Mouse (Mus musculus) ES-CJ7 (cell line): ENCODE data around the gene Psmb5.
"Not testable (repeated sequence)": the region's sequence is repeated elsewhere in the genome, so short reads cannot be mapped to it uniquely, and the experiment has no call there.

Experiments used
- DNase-seq: peaks from one replicate; pipeline ENCODE4 v3.0.0; 2011; ENCODE audit warnings: low read depth, low spot score

The Psmb5 gene

DNA sequence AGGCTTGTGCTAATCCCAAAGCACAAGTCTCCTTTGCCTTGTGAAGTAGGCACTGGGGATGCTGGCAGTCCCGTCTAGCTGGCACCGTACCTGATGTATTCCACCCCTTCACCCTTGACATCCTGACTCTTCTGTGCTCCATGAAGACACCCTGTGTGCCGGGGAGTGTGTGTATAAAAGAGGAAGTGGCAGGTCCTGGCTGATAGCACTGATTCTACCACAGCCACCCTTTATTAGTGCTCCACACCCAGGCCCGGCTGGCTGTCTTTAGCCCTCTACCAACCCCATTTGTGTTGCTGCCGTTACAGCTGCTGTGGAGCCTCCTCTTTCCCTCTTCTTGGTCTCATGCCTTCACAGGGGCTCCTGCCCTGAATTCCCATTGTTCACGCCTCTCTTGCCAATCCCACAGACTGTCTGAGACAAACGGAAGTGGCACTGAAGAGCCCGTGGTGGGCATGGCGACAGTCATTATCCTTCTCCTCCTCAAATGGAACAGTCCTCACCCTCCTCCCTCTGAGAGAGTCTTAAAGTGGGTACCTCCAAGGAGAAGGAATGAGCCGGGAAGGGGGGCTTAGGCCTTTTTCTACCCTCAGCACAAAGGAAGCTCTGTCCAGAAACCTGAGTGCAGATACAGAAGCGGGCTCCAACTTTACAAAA lies 12.9 kb upstream of the Psmb5 start:
- no peak for DNase-seq

DNA sequence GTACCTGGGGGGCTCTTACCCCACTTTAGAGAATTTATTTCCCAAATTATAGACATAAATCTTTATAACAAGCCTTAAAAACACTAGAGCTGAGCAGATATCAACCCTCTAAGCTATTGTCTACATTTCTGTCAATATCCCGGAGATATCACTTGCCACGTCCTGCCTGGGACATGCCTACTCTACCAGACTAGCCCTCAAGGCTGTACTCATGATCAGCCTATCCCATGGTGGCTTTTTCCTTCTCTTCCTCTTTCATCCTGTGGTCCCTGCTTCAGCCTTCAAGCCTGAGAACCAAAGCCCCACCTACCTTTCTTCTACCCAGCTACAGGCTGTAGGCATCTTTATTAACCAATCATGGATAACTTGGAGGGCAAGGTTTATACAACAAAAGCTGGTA lies 12.0 kb upstream of the Psmb5 start:
- DNase-seq, result no peak

DNA sequence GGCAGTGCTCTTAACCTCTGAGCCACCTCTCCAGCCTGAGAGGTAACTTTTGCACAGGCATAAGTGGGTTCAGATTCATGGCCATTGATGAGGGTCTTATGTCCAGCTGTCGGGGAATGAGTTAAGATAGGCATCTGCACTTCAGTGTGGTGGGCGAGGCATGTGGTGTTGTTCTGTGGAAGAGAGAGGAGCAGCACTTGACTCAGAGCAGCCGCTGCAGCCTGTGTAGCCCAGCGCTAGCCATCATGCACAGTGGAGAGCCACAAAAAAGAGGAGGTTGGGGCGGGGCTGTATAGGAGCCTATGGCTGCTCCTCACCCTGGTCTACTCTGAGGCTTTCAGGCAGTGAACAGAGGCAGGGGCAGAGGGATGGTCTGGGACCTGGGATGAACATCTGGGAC lies 10.3 kb upstream of the Psmb5 start:
- DNase-seq, result no peak

DNA sequence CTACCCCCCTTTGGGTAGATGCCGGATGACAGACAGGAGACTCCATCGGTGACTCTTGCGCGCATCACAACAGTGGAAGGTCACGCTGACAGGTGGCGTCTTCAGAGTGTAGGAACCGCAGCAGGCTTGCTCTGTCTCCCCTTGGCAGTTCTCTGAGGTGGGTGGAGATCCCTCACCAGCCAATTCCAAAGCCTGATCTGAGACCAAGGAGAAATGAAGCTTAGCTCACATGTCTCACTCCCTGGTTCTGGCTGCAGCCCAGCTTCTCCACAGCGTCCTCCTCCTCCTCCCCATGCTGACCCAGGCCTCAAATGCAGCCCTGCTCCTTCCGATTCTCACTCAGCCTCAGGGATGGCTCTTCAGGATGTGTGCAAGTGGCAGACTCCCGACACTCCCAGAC lies 7.2 kb upstream of the Psmb5 start:
- no peak for DNase-seq

DNA sequence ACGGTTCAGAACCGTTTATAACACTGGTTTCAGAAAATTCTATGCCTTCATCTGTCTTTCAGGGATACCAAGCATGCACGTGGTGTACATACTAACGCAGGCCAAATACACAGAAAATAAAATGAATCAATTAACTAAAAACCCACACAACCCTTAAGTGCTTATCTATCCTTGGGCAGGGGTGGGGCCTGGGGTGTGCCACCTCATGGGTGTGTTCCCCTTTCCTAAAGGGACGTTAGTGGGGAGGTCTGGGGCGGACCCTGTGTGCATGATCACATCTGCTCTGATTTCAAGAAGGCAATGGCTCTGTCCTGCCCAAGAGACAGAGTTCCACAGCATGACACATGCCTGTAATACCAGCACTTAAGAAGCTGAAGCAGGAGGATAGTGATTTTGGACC lies 5.5 kb upstream of the Psmb5 start:
- DNase-seq, result no peak

DNA sequence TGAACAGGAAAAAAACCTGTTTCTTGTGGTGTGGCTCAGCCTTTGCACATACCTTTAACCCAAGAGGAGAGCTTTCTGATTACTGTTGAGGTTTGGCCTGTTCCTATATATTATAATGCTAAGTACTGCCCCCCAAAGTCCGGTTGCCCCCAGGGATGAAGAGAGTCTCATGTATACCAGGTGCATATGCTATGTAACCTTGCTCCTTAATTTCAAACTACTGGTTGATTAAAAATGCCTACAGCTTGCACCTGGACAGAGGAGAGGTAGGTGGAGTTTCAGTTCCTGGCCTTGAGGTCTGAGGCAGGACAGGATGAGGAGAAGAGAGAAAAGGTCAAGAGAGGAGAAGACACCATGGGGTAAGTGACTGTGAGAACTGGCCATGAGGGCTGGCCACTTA lies 3.3 kb upstream of the Psmb5 start, which contains the start of gene Psmb11:
TSS of gene Psmb11 (plus strand) at position 301 of the 400 bp plus-strand sequence.
- no peak for DNase-seq

DNA sequence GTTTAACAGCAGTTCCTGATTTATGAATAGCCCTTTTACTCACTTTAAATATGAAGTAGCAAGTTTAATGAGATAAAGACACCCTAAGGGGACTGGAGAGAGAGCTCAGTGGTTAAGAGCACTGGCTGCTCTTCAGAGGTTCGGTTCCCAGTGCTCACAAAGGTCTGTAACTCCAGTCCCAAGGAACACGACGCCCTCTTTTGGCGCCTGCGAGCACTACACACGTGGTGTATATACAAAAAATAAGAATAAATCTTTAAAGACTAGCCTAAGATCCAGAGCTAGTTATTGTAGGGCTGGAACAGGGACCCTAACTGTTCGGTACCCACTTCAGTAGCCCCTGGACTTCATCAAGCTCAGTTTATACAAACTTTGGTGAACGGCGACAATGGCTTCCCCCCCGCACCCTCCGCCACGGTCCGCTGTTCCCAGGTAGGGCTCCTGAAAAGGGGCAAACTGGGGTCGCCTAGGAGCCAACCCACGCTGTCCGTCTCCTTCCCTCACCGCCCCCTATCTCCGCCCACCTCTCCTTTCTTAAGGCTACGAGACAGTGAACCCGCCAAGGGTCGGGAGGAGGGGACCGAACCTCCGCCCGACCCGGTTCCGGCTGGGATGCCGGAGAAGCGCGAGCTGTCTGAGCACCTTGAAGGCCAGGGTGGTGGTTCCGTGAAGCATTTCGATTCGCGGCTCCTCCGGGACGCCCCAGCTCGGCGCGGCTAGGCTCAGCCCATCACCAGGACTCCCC lies 498 bp downstream of the Psmb5 start:
- DNase-seq, result peak; percentile 81

DNA sequence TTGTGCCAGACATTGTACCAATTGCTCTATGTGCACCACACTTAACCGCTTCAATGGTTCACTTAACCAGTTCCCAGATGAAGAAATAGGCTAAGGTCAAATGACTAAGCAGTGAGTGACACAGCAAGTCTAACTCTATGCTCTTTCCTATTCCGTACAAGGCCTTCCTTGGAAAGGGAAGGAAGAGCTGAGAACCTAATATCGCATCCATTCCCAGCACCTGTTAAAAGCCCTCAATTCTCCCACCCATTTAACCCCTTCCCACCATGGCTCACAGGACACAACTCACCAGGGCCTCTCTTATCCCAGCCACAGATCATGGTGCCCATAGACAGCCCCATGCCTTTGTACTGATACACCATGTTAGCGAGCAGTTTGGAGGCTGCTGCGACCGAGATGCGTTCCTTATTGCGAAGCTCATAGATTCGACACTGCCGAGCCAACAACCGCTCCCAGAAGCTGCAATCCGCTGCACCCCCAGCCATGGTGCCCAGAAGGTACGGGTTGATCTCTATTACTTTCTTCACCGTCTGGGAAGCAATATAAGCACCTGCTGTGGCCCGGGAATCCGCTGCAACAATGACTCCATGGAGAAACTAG lies 1.5 kb downstream of the Psmb5 start:
- no peak for DNase-seq

DNA sequence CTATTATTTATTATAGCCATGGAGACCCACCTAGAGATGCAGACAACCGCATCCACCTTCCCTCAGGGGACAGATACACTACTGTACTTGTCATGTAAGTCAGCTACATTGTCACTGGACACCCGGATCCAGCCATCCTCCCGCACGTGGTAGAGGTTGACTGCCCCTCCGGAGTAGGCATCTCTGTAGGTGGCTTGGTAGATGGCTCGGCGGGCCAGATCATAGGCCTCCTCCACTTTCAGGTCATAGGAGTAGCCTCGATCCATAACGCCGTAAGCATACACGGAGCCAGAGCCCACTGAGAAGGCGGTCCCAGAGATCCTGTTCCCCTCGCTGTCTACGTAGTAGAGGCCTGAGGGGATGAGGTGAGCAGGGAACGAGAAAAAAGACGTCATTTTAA lies 3.7 kb downstream of the Psmb5 start:
- DNase-seq, result not testable (repeated sequence)

DNA sequence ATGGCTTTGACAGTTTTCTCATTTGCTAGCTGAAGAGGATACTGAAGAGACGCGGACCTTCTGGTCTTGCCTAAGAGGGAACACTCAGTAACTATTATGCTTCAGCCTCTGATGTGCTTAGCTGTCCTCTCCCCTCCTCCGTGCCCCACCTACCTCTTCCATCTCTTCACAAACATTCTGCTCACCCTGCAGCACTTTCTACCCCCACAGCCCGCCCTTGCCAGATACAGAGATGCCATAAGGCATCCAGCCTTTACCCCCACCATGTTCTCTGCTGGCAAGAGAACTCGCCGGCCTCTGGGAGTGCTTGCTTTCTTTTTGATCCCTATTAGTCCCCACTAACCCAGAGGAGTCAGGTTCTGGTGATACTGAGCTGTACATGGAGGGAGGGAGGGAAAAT lies 7.2 kb downstream of the Psmb5 start:
- no peak for DNase-seq

DNA sequence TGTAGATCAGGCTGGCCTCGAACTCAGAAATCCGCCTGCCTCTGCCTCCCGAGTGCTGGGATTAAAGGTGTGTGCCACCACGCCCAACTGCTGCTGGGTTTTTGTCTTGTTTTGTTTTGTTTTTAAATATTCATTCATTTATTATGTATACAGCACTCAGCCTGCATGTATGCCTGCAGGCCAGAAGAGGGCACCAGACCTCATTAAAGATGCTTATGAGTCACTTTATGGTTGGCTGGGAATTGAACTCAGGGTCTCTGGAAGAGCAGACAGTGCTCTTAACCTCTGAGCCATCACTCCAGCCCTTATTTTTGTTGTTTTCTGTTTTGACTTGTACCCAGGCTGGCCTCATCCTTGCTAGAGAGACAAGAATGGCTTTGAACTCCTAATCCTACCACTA lies 7.9 kb downstream of the Psmb5 start:
- DNase-seq, result peak; percentile 80

DNA sequence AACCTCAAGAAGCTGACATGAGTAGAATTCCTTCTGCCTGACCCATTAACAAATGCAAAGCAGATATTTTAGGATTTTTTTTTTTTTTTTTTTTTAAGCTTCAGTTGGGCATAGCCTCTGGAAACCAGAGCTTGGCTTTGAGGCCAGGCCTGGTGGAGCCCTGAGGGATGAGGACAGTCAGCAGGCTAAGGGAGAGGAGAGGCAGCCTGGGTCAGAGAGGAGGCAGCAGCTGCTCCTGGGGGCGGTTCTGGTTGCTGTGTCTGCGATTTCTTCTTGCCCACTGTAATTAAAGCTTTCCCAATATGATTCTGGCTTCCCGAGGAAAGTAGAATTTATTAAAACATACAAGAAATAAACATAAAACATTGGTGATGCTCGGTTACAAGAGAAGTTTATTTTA lies 8.6 kb downstream of the Psmb5 start:
- no peak for DNase-seq

DNA sequence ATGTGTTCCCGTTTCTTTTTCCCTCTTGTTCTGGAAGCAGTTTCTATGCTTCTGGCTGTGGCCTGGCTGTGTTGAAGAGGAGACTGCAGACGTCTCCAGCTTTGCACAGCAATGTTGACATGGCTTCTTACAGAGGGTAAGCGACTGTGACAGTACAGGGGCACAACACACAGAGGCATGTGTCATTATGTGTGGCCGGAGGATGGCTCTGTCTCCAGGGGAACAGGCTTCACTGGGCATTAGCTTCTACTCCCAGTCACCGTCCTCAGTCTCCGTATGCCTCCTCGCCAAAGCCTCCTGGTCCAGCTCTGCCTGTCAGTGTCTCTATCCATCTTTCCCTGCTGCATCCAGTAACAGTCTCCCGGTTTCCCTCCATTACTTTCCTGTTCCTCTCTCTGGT lies 10.6 kb downstream of the Psmb5 start:
- no peak for DNase-seq

DNA sequence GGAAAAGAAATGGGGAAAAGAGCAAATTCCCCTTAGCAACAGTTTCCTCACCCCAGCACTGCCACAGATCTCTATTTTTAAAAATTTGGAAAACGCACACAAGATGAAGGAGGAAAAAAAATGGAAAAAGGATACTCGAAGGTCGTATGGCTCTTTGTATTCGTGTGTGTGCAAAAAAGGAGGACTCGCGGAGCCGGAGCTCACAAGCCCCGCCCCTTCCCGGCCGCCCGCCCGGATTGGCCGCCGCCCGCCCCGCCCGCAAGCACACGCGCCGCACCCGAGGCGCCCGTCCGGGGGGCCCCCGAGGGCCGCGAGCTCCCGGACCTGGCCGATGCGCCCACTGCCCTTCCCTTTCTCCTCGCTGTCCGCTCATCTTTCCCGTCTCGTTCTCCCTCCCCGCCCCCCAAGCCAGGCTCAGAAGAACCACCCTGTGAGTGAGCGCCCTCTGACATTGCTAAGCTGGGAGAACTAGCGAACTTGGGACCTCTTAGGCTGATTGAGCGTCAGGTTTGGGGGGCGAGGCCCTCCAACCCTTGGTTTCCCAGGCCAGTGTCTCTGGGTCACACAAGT lies 12.0 kb downstream of the Psmb5 start, which contains the start of gene 4931414P19Rik:
TSS of gene 4931414P19Rik (minus strand) at position 242 of the 570 bp plus-strand sequence.
- DNase-seq, result peak; percentile 53

DNA sequence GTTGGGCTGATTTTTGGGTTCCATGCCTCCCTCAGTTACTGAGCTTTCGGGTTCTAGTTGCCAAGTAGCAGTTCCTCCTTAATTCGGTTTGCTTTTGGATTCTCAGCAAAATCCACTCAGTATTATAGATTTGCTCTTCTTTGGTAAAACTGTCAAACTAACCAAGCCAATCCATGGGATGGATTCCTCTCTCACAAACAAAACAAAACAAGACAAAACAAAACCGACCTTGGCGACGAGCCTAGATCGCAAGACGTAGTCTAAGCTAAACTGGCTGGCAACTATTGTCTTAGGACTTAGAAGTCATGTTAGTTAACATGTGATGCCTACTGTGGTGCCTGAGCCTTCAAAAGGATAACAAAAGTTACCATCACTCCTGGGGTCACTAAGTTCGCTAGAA lies 14.1 kb downstream of the Psmb5 start:
- no peak for DNase-seq

DNA sequence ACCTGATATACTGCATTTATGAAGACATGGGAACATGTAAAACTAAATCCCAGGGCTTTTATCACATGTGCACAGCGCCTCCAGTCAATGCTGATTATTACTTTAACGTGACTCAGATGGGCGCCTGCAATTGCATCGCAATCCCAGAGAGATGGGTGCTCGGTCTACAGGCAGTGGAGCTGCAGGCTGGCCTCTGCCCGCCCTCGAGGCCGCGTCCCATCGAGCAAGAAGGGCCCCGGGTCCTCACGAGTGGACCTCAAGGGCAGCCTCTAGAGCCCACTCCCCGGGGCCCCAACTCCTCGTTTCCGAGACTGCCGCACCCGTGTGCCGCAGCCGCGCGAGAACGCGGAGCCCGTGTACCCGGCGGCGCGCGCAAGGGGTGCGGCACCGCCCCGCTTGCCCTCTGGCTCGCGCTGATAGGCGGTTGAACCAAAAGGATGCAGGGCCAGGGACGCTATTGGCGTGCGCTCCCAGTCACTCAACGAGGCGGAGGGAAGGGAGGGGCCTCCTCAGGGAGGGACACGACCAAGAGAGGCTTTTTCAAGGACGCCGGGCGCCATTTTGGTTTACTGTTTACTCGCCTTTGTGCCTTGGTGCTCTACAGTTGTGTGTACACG lies 14.7 kb downstream of the Psmb5 start:
- DNase-seq, result peak; percentile 98

DNA sequence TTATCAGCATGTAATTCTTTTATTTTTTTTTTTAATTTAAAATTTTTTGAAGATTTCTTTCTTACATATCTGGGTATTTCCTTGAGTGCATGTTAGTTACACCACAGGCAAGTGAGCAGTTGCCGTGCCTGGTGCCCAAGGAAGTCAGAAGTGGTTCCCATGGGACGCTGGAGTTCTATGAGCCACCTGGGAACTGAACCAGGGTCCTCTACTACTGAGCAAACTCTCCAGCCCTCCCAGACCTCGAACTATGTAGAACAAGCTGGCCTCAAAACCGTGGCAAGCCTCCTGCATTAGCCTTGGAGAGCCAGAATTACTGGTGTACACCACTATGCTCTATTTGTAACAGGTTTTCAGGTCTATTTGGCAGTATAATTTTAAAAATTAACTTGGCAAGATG lies 15.2 kb downstream of the Psmb5 start:
- no peak for DNase-seq

DNA sequence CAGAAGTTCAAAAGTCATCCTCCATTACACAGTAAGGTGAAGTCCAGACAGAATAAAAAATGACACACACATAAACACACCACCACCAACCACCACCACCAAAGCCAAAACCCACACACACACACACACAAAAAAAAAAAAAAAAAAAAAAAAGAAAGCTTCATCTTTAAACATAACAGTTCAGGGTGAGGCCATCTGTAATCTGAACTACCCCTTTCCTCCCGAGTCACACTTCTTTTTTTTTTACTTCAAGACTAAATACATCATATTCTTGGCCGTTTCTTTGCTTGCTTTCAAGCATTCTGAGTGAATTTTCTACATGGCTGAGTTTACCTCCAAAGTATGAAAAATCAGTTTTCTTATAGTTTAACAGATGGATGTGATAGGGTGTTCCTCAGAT lies 16.2 kb downstream of the Psmb5 start:
- DNase-seq, result no peak

DNA sequence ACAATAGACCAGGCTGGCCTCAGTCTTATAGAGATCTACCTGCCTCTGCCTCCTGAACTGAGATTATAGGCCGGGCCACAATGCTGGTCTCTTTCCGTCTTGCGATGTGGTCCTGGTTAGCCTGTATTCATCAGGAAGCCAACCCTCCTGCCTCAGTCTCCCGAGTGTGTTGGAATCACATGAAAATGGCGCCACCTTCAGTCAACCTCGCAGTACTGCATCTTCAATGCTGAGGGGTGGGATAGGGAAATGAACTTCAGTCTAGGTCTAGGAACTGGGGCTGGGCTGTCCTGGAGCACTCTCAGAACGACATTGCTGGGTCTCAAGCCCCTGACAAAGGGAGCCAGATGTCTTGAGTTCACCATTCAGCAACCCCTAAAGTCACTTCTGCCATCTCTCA lies 20.7 kb downstream of the Psmb5 start:
- DNase-seq, result peak; percentile 71

DNA sequence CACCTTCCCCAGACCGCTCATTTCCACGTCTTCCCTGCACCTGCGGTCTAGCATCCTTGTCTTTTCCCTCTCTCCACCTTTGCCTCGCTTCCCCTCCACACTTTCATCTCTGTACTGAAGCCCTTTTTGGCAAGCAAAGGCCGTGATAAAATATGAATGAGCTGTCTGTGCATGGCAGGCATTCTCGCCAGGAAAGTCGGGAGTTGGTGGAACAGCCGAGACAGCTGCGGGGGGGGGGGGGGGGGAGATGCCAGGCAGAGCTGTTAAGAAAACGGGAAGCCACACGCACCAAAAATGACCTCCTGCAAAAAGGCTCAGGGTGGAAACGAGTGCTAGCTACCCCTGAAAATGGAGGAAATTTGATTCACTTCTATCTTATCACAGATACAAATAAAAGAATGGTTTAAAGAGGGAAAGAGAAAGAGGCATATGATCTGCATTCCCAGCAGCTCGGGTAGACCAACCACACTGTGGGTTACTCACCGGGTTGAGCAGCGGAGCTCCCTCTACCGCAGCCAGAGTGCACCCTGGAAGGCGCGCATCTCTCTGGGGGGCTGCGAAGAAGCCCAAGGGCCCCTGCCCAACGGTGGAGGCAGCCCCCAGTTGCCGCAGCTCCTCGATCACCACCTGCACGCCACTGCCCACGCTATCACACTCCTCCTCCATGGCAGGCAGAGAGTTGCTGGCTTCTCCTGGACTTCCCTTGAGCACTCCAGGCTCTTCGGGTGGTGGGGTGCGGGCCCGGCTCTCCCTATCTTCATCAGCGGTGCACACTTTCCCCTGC lies 23.0 kb downstream of the Psmb5 start:
- no peak for DNase-seq

DNA sequence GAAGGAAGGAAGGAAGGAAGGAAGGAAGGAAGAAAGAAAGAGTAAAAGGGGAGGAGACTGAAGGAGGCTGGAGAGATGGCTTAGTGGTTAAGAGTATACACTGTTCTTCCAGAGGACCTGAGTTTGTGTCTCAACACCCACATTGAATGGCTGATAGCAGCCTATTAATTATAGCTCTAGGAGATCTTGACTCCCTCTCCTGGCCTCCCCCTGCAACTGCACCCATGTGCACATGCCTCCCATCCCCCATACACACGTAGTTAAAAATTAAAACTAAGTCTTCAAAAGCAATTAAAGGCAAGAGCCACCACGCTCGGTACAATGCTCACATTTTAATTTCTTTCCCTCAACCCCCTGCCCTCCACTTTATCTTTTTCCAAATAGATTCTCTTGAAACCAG lies 23.8 kb downstream of the Psmb5 start:
- peak; percentile 56 for DNase-seq
